Mouse (Mus musculus) kidney, postnatal 14 days (tissue): ENCODE data around the gene Cflar.
A peak's percentile ranks its signal among the peaks of the same experiment; 100 is the strongest.
"Not testable (repeated sequence)": the region's sequence is repeated elsewhere in the genome, so short reads cannot be mapped to it uniquely, and the experiment has no call there.

ENCODE experiments used
- DNase-seq: peaks from one replicate; pipeline ENCODE4 v3.0.0; 2022; ENCODE audit warnings: mixed read lengths

Gene Cflar

DNA sequence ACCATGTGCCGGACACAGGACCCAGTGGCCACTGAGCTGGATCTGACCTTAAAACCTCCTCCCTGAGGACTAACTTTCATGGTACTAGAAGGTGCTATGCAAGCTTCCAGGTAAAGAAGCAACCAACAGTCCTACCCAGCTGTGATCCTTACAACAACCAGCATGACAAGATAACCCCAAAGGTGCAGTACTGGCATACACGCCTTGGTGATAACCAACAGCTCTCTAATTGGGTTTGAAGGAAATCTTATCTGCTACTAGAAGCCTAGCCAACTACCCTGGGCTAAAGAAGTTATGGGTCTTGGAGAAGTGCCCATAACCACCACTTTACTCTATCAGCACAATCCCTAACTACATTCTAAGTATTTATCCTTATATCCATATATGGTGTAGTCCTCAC, 75.0 kb downstream of the Cflar start:
- DNase-seq = no peak

DNA sequence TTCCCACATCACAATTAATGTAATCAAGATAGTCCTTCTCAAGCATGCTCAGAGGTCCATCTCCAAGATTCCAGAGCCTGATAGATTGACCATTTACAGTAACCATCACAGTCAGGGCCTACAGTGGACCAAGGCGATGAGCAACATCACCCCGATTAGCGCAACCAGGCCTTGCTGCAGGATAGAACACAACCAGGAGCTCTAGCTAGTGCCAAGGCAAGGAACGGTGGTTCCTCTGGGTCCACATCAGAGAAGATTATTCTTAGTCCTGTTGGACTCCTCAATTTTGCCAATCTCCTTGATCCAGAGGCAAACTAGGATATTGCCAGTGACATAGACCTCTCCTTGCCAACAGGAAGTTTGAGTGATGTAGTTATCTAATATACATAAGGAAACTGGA, 77.1 kb downstream of the Cflar start:
- DNase-seq = no peak

DNA sequence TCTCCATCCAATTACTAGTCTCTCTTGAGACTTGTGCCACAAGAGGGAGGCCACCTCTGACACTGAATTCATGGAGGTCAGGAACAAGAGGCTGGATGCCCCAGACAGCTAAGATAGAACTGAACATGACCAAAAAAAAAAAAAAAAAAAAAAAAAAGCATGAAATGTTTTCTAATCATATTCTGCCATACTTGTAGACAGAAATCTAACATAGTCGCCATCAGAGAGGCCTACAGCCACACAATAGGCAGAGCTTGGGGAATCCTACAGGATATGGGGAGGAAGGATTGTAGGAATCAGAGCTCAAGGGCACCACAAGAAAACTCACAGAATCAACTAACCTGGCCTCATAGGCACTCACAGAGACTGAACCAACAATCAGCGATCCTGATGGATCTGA, 83.4 kb downstream of the Cflar start:
- no peak for DNase-seq

DNA sequence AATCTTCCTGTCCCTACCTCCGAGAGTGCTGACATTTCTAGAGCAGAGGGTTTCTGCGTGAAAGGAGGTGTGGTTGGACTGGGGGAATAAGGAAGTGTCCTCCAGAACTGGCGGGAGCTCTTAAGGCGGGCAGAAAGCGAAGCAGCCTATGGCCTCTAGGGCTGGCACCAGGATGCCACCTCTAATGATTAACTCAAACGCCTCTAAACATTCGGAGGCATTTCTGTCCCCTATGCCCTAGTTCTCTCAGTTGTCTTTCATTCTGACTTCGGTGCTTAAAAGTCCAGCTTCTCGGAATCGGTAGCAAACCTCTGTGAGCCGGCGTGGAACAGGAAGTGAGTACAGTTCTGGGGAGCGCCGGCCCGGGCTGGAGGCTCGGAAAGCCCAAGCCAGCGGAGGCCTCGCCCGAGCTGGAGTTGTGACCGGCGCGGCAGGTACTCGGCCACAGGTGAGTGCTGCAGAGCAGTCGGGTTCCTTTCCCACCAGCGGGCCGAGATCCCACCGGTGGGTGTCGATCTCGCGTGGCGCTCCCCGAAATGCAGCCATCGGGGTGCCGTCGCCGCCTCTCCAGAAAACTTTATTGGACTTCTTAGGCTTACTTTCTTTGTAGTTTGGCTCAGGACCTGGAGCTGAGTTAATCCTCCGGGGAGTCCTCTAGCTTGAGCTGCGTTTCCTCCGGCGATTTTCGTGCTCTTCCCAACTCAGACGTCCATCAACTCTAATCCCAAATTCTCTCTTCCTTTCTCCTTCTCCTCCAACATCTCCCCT, 84.2 kb downstream of the Cflar start, which contains the start of gene Casp8:
Gene Casp8, plus strand, starts transcription at position 84 of the 768 bp plus-strand sequence.
- DNase-seq = peak; percentile 82

DNA sequence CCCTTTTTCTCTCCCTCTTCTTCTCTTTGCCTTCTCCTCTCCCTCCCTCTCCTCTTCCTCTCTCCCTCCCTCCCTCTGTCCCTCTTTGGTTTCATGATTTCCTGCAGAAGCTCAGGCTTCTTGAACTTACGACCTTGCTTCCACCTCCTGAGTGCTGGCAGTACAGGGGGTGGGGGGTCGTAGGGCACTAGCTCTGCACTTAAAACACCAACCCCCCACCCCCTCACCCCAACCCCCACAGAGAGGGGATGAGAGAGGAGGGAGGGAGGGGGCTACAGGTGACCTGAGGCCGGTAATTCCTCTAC, 84.7 kb downstream of the Cflar start:
- no peak for DNase-seq

- DNase-seq = no peak
Observed at GRCm38 (mm10) chr1:58796853-58797252, 85.5 kb downstream of the Cflar start.

- DNase-seq = no peak
Observed at GRCm38 (mm10) chr1:58797370-58797769, 86.1 kb downstream of the Cflar start.

DNA sequence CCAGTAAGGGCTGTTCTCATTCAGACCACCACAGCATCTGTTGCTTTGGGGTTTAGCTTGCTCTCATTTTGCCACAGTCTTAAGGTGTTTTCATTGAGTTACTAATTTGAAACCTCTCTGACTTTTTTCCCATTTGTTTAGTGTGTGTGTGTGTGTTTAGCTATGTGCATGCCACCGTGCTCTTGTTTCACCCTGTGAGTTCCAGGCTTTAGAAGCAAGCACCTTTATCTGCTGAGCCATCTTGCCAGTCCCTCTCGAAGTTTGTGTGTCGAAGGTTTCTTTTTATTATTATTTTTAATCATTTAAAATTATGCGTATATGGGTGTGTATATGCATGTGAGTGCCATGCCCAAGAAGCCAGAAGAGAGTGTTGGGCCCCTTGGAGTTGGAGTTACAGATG, 87.6 kb downstream of the Cflar start:
- no peak for DNase-seq

DNA sequence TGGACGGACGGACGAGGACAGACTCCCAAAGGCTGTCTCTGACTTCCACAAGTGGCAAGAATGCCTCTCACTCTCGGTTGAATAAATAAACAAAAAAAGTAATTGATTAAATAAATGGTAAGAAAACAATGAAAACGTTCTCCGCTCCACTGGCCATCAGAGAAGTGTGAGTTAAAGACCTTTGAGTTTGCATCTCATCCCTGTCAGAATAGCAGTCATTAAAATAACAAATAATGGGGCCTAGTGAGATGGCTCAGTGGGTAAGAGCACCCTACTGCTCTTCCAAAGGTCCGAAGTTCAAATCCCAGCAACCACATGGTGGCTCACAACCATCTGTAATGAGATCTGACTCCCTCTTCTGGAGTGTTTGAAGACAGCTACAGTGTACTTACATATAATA, 89.3 kb downstream of the Cflar start:
- not testable (repeated sequence) for DNase-seq

- DNase-seq = no peak
Observed at GRCm38 (mm10) chr1:58801558-58802285, 90.4 kb downstream of the Cflar start.

GRCm38 (mm10) chr1:58802322-58803273, 91.3 kb downstream of the Cflar start:
- DNase-seq = peak; percentile 60

- DNase-seq = no peak
Observed at GRCm38 (mm10) chr1:58803531-58803930, 92.2 kb downstream of the Cflar start.

DNA sequence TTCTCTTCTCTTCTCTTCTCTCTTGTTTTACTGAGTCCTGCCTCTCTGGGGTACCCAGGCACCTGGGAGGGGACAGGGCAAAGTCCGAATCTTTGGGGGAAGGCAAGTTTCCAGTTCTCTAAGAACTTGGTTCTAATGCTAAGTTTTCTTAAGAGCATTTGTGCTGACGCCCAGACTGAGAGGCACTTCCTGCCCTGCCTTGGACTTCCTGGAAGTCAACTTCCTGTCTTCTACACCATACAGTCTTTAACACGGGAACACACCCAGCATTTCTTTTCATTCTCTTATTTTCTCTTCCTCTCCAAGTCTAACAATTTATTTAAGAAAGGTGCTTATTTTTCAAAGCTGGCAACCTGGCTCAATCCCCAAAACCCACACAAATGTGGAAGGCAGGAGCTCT, 95.3 kb downstream of the Cflar start:
- no peak for DNase-seq
